Mouse (Mus musculus): ENCODE measurements around the gene Zfp664. TPM values are rescaled to one million over a fixed set of nuclear protein-coding genes. Genes with fewer than 3 reads are reported as not detected.

Gene Zfp664
- polyA plus RNA-seq, 1 experiment from 2014 or later = 79.5 TPM

- Histone ChIP-seq H3K9ac (replicated peaks; ENCODE audit: low read depth) (no peak overlapping the region), H3K27me3 (replicated peaks; ENCODE audit: insufficient read depth, low read length) (no peaks in the 10 kb centered on the region), H3K4me1 (ENCODE audit: insufficient read depth, low read depth, low read length) (no peaks in the 10 kb centered on the region), H3K4me3 (ENCODE audit: low read depth, low read length) (no peak overlapping the region), H3K4me2 (replicated peaks; ENCODE audit: low read depth, low read length) (no peak overlapping the region), H3K27ac (ENCODE audit: low read length) (no peak overlapping the region), H3K36me3 (ENCODE audit: insufficient read depth, low read length) (no peaks in the 10 kb centered on the region), H3K9me3 (ENCODE audit: low read length) (no peaks in the 10 kb centered on the region)
- WGBS = 17% methylated on average over 18 of the region's 18 CpGs
- TF ChIP-seq CTCF (IDR thresholded peaks at IDR 0.05) (no peak), EP300 (IDR thresholded peaks at IDR 0.05) (no peak)
- peak; percentile 71 for ATAC-seq
- DNase-seq (ENCODE audit: low spot score) = peak; percentile 53
These were observed 60.2 kb downstream of the Zfp664 start for GRCm38 (mm10) chr5:124922356-124923352.

- peak; percentile 26 for DNase-seq (ENCODE audit: low spot score)
- 66% methylated on average over 9 of the region's 9 CpGs for WGBS
- Histone ChIP-seq H3K27me3 (replicated peaks; ENCODE audit: insufficient read depth, low read length) (no peaks in the 10 kb centered on the region), H3K4me1 (ENCODE audit: insufficient read depth, low read depth, low read length) (no peaks in the 10 kb centered on the region), H3K9ac (replicated peaks; ENCODE audit: low read depth) (no peak overlapping the region), H3K36me3 (ENCODE audit: insufficient read depth, low read length) (no peaks in the 10 kb centered on the region), H3K4me2 (replicated peaks; ENCODE audit: low read depth, low read length) (no peak overlapping the region), H3K4me3 (ENCODE audit: low read depth, low read length) (no peak overlapping the region), H3K27ac (ENCODE audit: low read length) (no peak overlapping the region), H3K9me3 (ENCODE audit: low read length) (no peaks in the 10 kb centered on the region)
- TF ChIP-seq CTCF (IDR thresholded peaks at IDR 0.05) (no peak), EP300 (IDR thresholded peaks at IDR 0.05) (no peak)
- ATAC-seq = peak; percentile 83
These were observed 67.0 kb downstream of the Zfp664 start for GRCm38 (mm10) chr5:124929425-124930054.

GRCm38 (mm10) chr5:124930055-124930439 is 67.6 kb downstream of the Zfp664 start:
- TF ChIP-seq CTCF (IDR thresholded peaks at IDR 0.05) = peak; percentile 63
- no peak for TF ChIP-seq EP300 (IDR thresholded peaks at IDR 0.05)
- Histone ChIP-seq H3K36me3 (ENCODE audit: insufficient read depth, low read length) (no peaks in the 10 kb centered on the region), H3K27ac (ENCODE audit: low read length) (no peak overlapping the region), H3K9me3 (ENCODE audit: low read length) (no peaks in the 10 kb centered on the region), H3K4me2 (replicated peaks; ENCODE audit: low read depth, low read length) (no peak overlapping the region), H3K4me3 (ENCODE audit: low read depth, low read length) (no peak overlapping the region), H3K4me1 (ENCODE audit: insufficient read depth, low read depth, low read length) (no peaks in the 10 kb centered on the region), H3K9ac (replicated peaks; ENCODE audit: low read depth) (no peak overlapping the region), H3K27me3 (replicated peaks; ENCODE audit: insufficient read depth, low read length) (no peaks in the 10 kb centered on the region)
- 41% methylated on average over 5 of the region's 5 CpGs for WGBS
- peak; percentile 30 for DNase-seq (ENCODE audit: low spot score)
- ATAC-seq = peak; percentile 37; the same call in 1 of the 2 replicates

GRCm38 (mm10) chr5:124930603-124931002 is 68.1 kb downstream of the Zfp664 start:
- Histone ChIP-seq H3K4me3 (ENCODE audit: low read depth, low read length) (no peak overlapping the region), H3K9ac (replicated peaks; ENCODE audit: low read depth) (no peak overlapping the region), H3K4me2 (replicated peaks; ENCODE audit: low read depth, low read length) (no peak overlapping the region), H3K27me3 (replicated peaks; ENCODE audit: insufficient read depth, low read length) (no peaks in the 10 kb centered on the region), H3K4me1 (ENCODE audit: insufficient read depth, low read depth, low read length) (no peaks in the 10 kb centered on the region), H3K27ac (ENCODE audit: low read length) (no peak overlapping the region), H3K9me3 (ENCODE audit: low read length) (no peaks in the 10 kb centered on the region), H3K36me3 (ENCODE audit: insufficient read depth, low read length) (no peaks in the 10 kb centered on the region)
- no peak for ATAC-seq
- DNase-seq (ENCODE audit: low spot score) = no peak
- 79% methylated on average over 9 of the region's 9 CpGs for WGBS
- no peak for TF ChIP-seq EP300 (IDR thresholded peaks at IDR 0.05)
- no peak for TF ChIP-seq CTCF (IDR thresholded peaks at IDR 0.05)

- Histone ChIP-seq H3K4me3 (ENCODE audit: low read depth, low read length) (no peak overlapping the region), H3K36me3 (ENCODE audit: insufficient read depth, low read length) (no peaks in the 10 kb centered on the region), H3K27me3 (replicated peaks; ENCODE audit: insufficient read depth, low read length) (no peaks in the 10 kb centered on the region), H3K9me3 (ENCODE audit: low read length) (no peaks in the 10 kb centered on the region), H3K4me1 (ENCODE audit: insufficient read depth, low read depth, low read length) (no peaks in the 10 kb centered on the region), H3K4me2 (replicated peaks; ENCODE audit: low read depth, low read length) (no peak overlapping the region), H3K9ac (replicated peaks; ENCODE audit: low read depth) (no peak overlapping the region), H3K27ac (ENCODE audit: low read length) (no peak overlapping the region)
- DNase-seq (ENCODE audit: low spot score) (no peak), ATAC-seq (no peak)
- TF ChIP-seq EP300 (IDR thresholded peaks at IDR 0.05) (no peak), CTCF (IDR thresholded peaks at IDR 0.05) (no peak)
- 73% methylated on average over 8 of the region's 8 CpGs for WGBS
These were observed 68.6 kb downstream of the Zfp664 start for GRCm38 (mm10) chr5:124931076-124931475.

GRCm38 (mm10) chr5:124934558-124934957 is 72.1 kb downstream of the Zfp664 start:
- ATAC-seq = no peak
- Histone ChIP-seq H3K27ac (ENCODE audit: low read length) (no peak overlapping the region), H3K9me3 (ENCODE audit: low read length) (no peaks in the 10 kb centered on the region), H3K36me3 (ENCODE audit: insufficient read depth, low read length) (no peaks in the 10 kb centered on the region), H3K4me1 (ENCODE audit: insufficient read depth, low read depth, low read length) (no peaks in the 10 kb centered on the region), H3K9ac (replicated peaks; ENCODE audit: low read depth) (no peak overlapping the region), H3K4me2 (replicated peaks; ENCODE audit: low read depth, low read length) (no peak overlapping the region), H3K27me3 (replicated peaks; ENCODE audit: insufficient read depth, low read length) (no peaks in the 10 kb centered on the region), H3K4me3 (ENCODE audit: low read depth, low read length) (no peak overlapping the region)
- TF ChIP-seq CTCF (IDR thresholded peaks at IDR 0.05) (no peak), EP300 (IDR thresholded peaks at IDR 0.05) (no peak)
- DNase-seq (ENCODE audit: low spot score) = no peak
- 56% methylated on average over 7 of the region's 7 CpGs for WGBS
